Mouse (Mus musculus): ENCODE measurements at regions not wholly inside any gene's neighbourhood (a gene's known extent, or its start where the extent isn't known, plus 50 kb on each side); places are given as distances from the start of the nearest gene placed in this dataset.

DNA sequence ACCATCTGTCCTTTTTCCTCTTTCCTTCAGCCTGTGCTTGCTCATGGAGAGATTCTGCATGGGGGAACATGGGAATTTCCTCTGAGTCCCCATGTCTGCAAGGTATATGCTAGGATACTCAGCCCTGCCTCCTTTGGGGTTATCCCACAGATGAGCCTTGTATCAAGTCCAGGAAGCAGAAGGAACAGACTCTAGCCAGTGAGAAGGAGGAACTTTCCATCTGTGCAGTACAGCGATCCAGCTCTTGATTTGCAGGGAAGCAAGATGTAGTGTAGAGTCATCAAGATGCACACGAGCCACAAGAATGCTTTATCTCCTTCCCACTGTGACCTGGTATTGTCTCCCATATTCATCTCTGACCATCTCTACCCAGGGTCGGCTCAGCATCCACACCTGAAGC is 84.5 kb downstream of the Gadd45g start:
- no peak overlapping the region for H3K27ac ChIP-seq (ENCODE audit: insufficient read depth, low read depth, low read length)
- no peaks in the 10 kb centered on the region for H3K36me3 ChIP-seq (ENCODE audit: control insufficient read depth, insufficient read depth, low read length)
- no peak for DNase-seq
- H3K27me3 ChIP-seq (replicated peaks; ENCODE audit: control insufficient read depth, insufficient read depth, low read length): no peaks in the 10 kb centered on the region
- H3K4me3 ChIP-seq (ENCODE audit: insufficient read depth, low read depth, low read length): no peak overlapping the region
- TF ChIP-seq CTCF (conservative IDR thresholded peaks at IDR 0.05; ENCODE audit: insufficient read depth, insufficient read length, low read depth, low read length): no peak
- no peak for TF ChIP-seq POLR2A (IDR thresholded peaks at IDR 0.05; ENCODE audit: low read depth, low read length)
- WGBS: 93% methylated on average over 3 of the region's 3 CpGs
- 0 out of 2 replicates have a peak, but pooled peaks cover 2% of the 10 kb centered on the region for H3K4me1 ChIP-seq (ENCODE audit: control insufficient read depth, insufficient read depth, low read length)

GRCm38 (mm10) chr13:51935827-51936226 is 89.3 kb downstream of the Gadd45g start:
- Histone ChIP-seq H3K36me3 (ENCODE audit: control insufficient read depth, insufficient read depth, low read length) (no peaks in the 10 kb centered on the region), H3K4me3 (ENCODE audit: insufficient read depth, low read depth, low read length) (no peak overlapping the region), H3K27me3 (replicated peaks; ENCODE audit: control insufficient read depth, insufficient read depth, low read length) (no peaks in the 10 kb centered on the region), H3K4me1 (ENCODE audit: control insufficient read depth, insufficient read depth, low read length) (no peaks in the 10 kb centered on the region), H3K27ac (ENCODE audit: insufficient read depth, low read depth, low read length) (no peak overlapping the region)
- no peak for DNase-seq
- 88% methylated on average over 10 of the region's 10 CpGs for WGBS
- no peak for TF ChIP-seq POLR2A (IDR thresholded peaks at IDR 0.05; ENCODE audit: low read depth, low read length)
- no peak for TF ChIP-seq CTCF (conservative IDR thresholded peaks at IDR 0.05; ENCODE audit: insufficient read depth, insufficient read length, low read depth, low read length)

DNA sequence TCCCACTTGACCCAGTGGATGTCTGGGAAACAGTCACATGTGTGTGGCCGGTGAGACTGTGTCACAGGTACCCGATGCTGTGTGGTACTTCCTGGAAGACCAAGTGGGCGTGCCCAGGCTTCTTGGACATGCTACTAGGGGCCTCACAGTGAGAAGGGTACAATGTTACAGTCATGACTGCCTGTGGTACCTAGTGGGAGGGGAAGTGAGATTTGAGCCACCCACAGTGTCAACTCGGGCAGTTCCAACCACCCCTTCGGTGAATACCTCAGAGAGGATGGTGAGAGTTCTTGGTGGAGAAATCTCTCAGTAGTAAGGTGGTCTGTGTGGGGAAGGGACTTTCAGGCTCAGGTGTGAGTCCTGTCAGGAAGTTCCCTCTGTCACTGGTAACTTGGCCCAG is 90.0 kb downstream of the Gadd45g start:
- no peak overlapping the region for H3K27ac ChIP-seq (ENCODE audit: insufficient read depth, low read depth, low read length)
- no peak for DNase-seq
- 87% methylated on average over 5 of the region's 5 CpGs for WGBS
- no peaks in the 10 kb centered on the region for H3K4me1 ChIP-seq (ENCODE audit: control insufficient read depth, insufficient read depth, low read length)
- no peaks in the 10 kb centered on the region for H3K27me3 ChIP-seq (replicated peaks; ENCODE audit: control insufficient read depth, insufficient read depth, low read length)
- H3K36me3 ChIP-seq (ENCODE audit: control insufficient read depth, insufficient read depth, low read length): no peaks in the 10 kb centered on the region
- H3K4me3 ChIP-seq (ENCODE audit: insufficient read depth, low read depth, low read length): no peak overlapping the region
- TF ChIP-seq POLR2A (IDR thresholded peaks at IDR 0.05; ENCODE audit: low read depth, low read length) (no peak), CTCF (conservative IDR thresholded peaks at IDR 0.05; ENCODE audit: insufficient read depth, insufficient read length, low read depth, low read length) (no peak)

DNA sequence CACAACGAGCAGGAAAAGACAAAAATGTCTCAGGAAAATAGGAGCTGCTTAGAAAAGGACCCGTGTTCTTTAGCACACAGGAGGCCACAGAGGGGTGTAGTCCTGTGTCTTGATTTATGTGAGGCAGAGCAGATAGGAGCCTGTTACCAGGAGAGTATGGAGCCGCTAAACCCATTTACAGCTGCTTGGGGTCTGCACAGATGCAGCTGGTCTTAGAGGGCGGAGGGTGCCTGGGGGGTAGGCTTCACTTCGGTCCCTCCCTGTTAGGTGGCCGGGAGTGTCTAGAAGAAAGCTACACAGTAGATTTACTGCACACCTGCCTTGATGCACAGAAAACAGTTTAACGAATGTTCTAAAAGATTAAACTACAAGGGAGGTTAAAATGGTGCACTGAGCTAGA is 91.4 kb downstream of the Gadd45g start:
- Histone ChIP-seq H3K27ac (ENCODE audit: insufficient read depth, low read depth, low read length) (no peak overlapping the region), H3K36me3 (ENCODE audit: control insufficient read depth, insufficient read depth, low read length) (no peaks in the 10 kb centered on the region), H3K4me1 (ENCODE audit: control insufficient read depth, insufficient read depth, low read length) (no peaks in the 10 kb centered on the region), H3K27me3 (replicated peaks; ENCODE audit: control insufficient read depth, insufficient read depth, low read length) (no peaks in the 10 kb centered on the region), H3K4me3 (ENCODE audit: insufficient read depth, low read depth, low read length) (no peak overlapping the region)
- no peak for TF ChIP-seq CTCF (conservative IDR thresholded peaks at IDR 0.05; ENCODE audit: insufficient read depth, insufficient read length, low read depth, low read length)
- TF ChIP-seq POLR2A (IDR thresholded peaks at IDR 0.05; ENCODE audit: low read depth, low read length): no peak
- 41% methylated on average over 7 of the region's 7 CpGs for WGBS
- no peak for DNase-seq

GRCm38 (mm10) chr13:51939262-51939661 is 92.8 kb downstream of the Gadd45g start:
- Histone ChIP-seq H3K4me3 (ENCODE audit: insufficient read depth, low read depth, low read length) (no peak overlapping the region), H3K4me1 (ENCODE audit: control insufficient read depth, insufficient read depth, low read length) (no peaks in the 10 kb centered on the region), H3K27ac (ENCODE audit: insufficient read depth, low read depth, low read length) (no peak overlapping the region), H3K27me3 (replicated peaks; ENCODE audit: control insufficient read depth, insufficient read depth, low read length) (no peaks in the 10 kb centered on the region), H3K36me3 (ENCODE audit: control insufficient read depth, insufficient read depth, low read length) (no peaks in the 10 kb centered on the region)
- TF ChIP-seq POLR2A (IDR thresholded peaks at IDR 0.05; ENCODE audit: low read depth, low read length): no peak
- TF ChIP-seq CTCF (conservative IDR thresholded peaks at IDR 0.05; ENCODE audit: insufficient read depth, insufficient read length, low read depth, low read length): no peak
- 96% methylated on average over 4 of the region's 4 CpGs for WGBS
- no peak for DNase-seq

- Histone ChIP-seq H3K27ac (ENCODE audit: insufficient read depth, low read depth, low read length) (no peak overlapping the region), H3K27me3 (replicated peaks; ENCODE audit: control insufficient read depth, insufficient read depth, low read length) (no peaks in the 10 kb centered on the region), H3K36me3 (ENCODE audit: control insufficient read depth, insufficient read depth, low read length) (no peaks in the 10 kb centered on the region), H3K4me1 (ENCODE audit: control insufficient read depth, insufficient read depth, low read length) (no peaks in the 10 kb centered on the region), H3K4me3 (ENCODE audit: insufficient read depth, low read depth, low read length) (no peak overlapping the region)
- 94% methylated on average over 6 of the region's 6 CpGs for WGBS
- TF ChIP-seq CTCF (conservative IDR thresholded peaks at IDR 0.05; ENCODE audit: insufficient read depth, insufficient read length, low read depth, low read length): no peak
- TF ChIP-seq POLR2A (IDR thresholded peaks at IDR 0.05; ENCODE audit: low read depth, low read length): no peak
- no peak for DNase-seq
These were observed 93.2 kb downstream of the Gadd45g start for GRCm38 (mm10) chr13:51939715-51940114.

- Histone ChIP-seq H3K4me3 (ENCODE audit: insufficient read depth, low read depth, low read length) (no peak overlapping the region), H3K36me3 (ENCODE audit: control insufficient read depth, insufficient read depth, low read length) (no peaks in the 10 kb centered on the region), H3K27ac (ENCODE audit: insufficient read depth, low read depth, low read length) (no peak overlapping the region), H3K27me3 (replicated peaks; ENCODE audit: control insufficient read depth, insufficient read depth, low read length) (no peaks in the 10 kb centered on the region), H3K4me1 (ENCODE audit: control insufficient read depth, insufficient read depth, low read length) (no peaks in the 10 kb centered on the region; the same call in 1 of the 2 replicates)
- no peak for TF ChIP-seq CTCF (conservative IDR thresholded peaks at IDR 0.05; ENCODE audit: insufficient read depth, insufficient read length, low read depth, low read length)
- TF ChIP-seq POLR2A (IDR thresholded peaks at IDR 0.05; ENCODE audit: low read depth, low read length): no peak
- DNase-seq: peak; percentile 76
- 48% methylated on average over 3 of the region's 3 CpGs for WGBS
These were observed 99.7 kb downstream of the Gadd45g start for GRCm38 (mm10) chr13:51946171-51946570.

GRCm38 (mm10) chr13:51948896-51949295 is 102.4 kb downstream of the Gadd45g start:
- DNase-seq: no peak
- 68% methylated on average over 3 of the region's 3 CpGs for WGBS
- Histone ChIP-seq H3K27me3 (replicated peaks; ENCODE audit: control insufficient read depth, insufficient read depth, low read length) (no peaks in the 10 kb centered on the region), H3K27ac (ENCODE audit: insufficient read depth, low read depth, low read length) (no peak overlapping the region), H3K4me1 (ENCODE audit: control insufficient read depth, insufficient read depth, low read length) (no peaks in the 10 kb centered on the region; the same call in 1 of the 2 replicates), H3K4me3 (ENCODE audit: insufficient read depth, low read depth, low read length) (no peak overlapping the region), H3K36me3 (ENCODE audit: control insufficient read depth, insufficient read depth, low read length) (no peaks in the 10 kb centered on the region)
- no peak for TF ChIP-seq POLR2A (IDR thresholded peaks at IDR 0.05; ENCODE audit: low read depth, low read length)
- TF ChIP-seq CTCF (conservative IDR thresholded peaks at IDR 0.05; ENCODE audit: insufficient read depth, insufficient read length, low read depth, low read length): no peak
